Mouse (Mus musculus) limb, embryonic 15.5 days (tissue): ENCODE results near the gene E130218I03Rik. TPM values are rescaled to one million over a fixed set of nuclear protein-coding genes. Genes with fewer than 3 reads are reported as not detected.

Source experiments
- polyA plus RNA-seq: library from polyadenylated mRNA; unstranded; fragments of >200 nt; fragmentation: Nextera tagmentation; extraction: Ambion mirVana; gene quantifications from 2 replicates; pipeline ENCODE4 v1.2.1, GENCODE M21; 2015

Gene E130218I03Rik
- polyA plus RNA-seq, 1 experiment from 2014 or later = 0.22 TPM

Other genes starting within 250 kb of the E130218I03Rik start
- gene Dhdds, start 242.7 kb upstream of the E130218I03Rik start, polyA plus RNA-seq = 41.9 and 46.0 TPM in 2 replicates
- gene Lin28a, start 224.8 kb upstream of the E130218I03Rik start, polyA plus RNA-seq = 0.17 TPM in 1 of 2 replicates, not detected in the other
- not detected in 2 replicates for gene Zfp683, start 189.8 kb upstream of the E130218I03Rik start, polyA plus RNA-seq
- 17.3 and 17.5 TPM in 2 replicates for gene Crybg2, start 182.8 kb upstream of the E130218I03Rik start, polyA plus RNA-seq
- 15.9 and 20.1 TPM in 2 replicates for gene Cd52, start 148.6 kb upstream of the E130218I03Rik start, polyA plus RNA-seq
- 10.7 and 13.3 TPM in 2 replicates for gene Ubxn11, start 141.1 kb upstream of the E130218I03Rik start, polyA plus RNA-seq
- gene Sh3bgrl3, start 114.9 kb upstream of the E130218I03Rik start, polyA plus RNA-seq = 476 and 496 TPM in 2 replicates
- 43.5 and 46.6 TPM in 2 replicates for gene Cep85, start 56.5 kb upstream of the E130218I03Rik start, polyA plus RNA-seq
- not detected in 2 replicates for gene Gm7534, start 40.7 kb upstream of the E130218I03Rik start, polyA plus RNA-seq
- gene Catsper4, start 16.3 kb upstream of the E130218I03Rik start, polyA plus RNA-seq = 0.29 TPM in 1 of 2 replicates, not detected in the other
- 3.6 and 3.9 TPM in 2 replicates for gene Cnksr1, start 5.3 kb upstream of the E130218I03Rik start, polyA plus RNA-seq
- 14.3 and 15.8 TPM in 2 replicates for gene Zfp593, start 1.9 kb downstream of the E130218I03Rik start, polyA plus RNA-seq
- not detected in 2 replicates for gene Gm30191, start 3.3 kb downstream of the E130218I03Rik start, polyA plus RNA-seq
- gene Grrp1, start 10.4 kb downstream of the E130218I03Rik start, polyA plus RNA-seq = 5.8 and 7.8 TPM in 2 replicates
- gene Pdik1l, start 44.2 kb downstream of the E130218I03Rik start, polyA plus RNA-seq = 19.7 and 20.2 TPM in 2 replicates
- gene Trim63, start 71.5 kb downstream of the E130218I03Rik start, polyA plus RNA-seq = 3.2 and 8.0 TPM in 2 replicates
- 1.3 and 2.6 TPM in 2 replicates for gene Slc30a2, start 99.5 kb downstream of the E130218I03Rik start, polyA plus RNA-seq
- gene Extl1, start 140.2 kb downstream of the E130218I03Rik start, polyA plus RNA-seq = 6.4 and 7.8 TPM in 2 replicates
- 20.7 and 20.8 TPM in 2 replicates for gene Pafah2, start 152.7 kb downstream of the E130218I03Rik start, polyA plus RNA-seq
- 1,227 and 1,246 TPM in 2 replicates for gene Stmn1, start 224.7 kb downstream of the E130218I03Rik start, polyA plus RNA-seq